15 mouse cellular contexts compared by ENCODE assay signal in the genomic region with DNA sequence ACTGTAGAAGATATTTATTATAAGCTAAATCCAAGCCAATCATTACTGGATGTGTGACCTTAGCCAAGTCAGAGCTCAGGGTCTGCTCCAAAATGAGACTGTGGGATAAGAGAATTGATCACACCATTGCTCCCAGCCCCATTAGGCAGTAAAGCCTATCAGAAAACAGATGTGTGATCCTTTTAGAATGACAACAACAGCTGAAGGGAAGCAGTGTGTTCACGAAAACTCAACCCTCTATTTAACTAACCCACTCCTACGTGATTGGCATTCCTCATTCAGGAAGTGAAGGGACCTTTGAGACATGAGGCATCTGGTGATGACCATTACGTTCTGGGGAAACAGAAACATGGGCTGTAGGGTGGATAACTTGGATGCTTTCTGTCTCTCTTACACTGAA.
"Had no signal": no experiment of that assay in that cellular context is flagged by ENCODE, and none has a peak within 500 bp of the region (broad histone marks: within the 10 kb centered on the region; RNA-seq: fewer than 3 reads in every experiment).

No protein-coding gene starts in this region.

- DNase-seq: retina, postnatal 1 day; right cerebral cortex, postnatal 14 days; right cerebral cortex, postnatal 25 days; right cerebral cortex, postnatal 4 days; spleen, adult 18-20 months; thymus, adult 18-20 months; thymus, adult 2 months; thymus, postnatal 14 days; thymus, postnatal 25 days; thymus, postnatal 36 days; thymus, postnatal 4 days had no signal

- H3K4me3 ChIP-seq: neural tube, embryonic 12.5 days; neural tube, embryonic 13.5 days; neural tube, embryonic 15.5 days; stomach, embryonic 15.5 days had no signal

- H3K27me3 ChIP-seq: neural tube, embryonic 12.5 days; neural tube, embryonic 13.5 days; neural tube, embryonic 15.5 days; stomach, embryonic 15.5 days had no signal

- H3K4me2 ChIP-seq: neural tube, embryonic 12.5 days; neural tube, embryonic 13.5 days; neural tube, embryonic 15.5 days; stomach, embryonic 15.5 days had no signal

- H3K36me3 ChIP-seq: neural tube, embryonic 12.5 days; neural tube, embryonic 13.5 days; neural tube, embryonic 15.5 days; stomach, embryonic 15.5 days had no signal
